Mouse (Mus musculus) ovary, adult 18-20 months (tissue): ENCODE results near the gene Dazap1.

Experiments used
- DNase-seq: peaks from one replicate; pipeline ENCODE4 v3.0.0; 2022; ENCODE audit warnings: low spot score, mixed read lengths

Gene Dazap1

DNA sequence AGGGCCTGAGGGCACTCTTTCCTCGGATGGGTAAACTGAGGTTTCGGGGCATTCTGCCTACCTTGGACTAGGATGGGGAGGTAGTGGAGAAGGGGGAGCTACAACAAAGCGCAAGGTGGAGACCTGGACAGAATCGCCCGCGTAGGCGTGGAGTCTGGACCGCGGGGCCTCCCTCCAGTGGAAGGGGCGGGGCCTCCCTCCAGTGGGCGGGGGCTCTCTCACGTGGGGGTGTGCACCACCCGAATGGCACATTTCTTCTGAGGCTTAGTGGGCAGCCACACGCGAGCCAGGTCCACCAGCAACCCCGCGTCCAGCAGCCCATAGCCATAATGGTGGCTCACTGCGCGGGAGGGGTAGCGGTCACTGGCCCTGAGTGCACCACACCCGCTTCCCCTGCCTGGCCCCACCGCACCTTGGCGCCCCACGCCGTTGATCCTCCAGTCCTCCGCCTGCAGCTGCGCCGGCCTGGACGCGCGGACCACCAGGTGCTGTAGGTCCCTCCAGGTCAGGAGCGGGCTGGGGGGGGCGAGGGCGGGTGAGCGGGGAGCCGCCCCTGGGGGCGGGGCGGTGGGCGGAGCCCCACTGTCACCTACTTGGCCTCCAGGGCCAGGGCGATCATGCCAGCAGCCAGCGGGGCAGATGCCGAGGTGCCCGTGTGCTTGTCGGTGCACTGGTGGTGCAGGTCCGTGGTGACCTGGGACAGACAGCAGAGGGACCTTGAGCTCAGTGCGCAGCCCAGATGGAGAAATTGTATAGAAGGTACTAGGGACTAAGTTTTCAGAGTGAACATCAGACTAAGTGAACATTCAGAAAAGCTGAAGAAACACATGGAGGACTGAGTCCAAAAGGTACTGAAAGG, 62.2 kb downstream of the Dazap1 start:
- peak; percentile 55 for DNase-seq

DNA sequence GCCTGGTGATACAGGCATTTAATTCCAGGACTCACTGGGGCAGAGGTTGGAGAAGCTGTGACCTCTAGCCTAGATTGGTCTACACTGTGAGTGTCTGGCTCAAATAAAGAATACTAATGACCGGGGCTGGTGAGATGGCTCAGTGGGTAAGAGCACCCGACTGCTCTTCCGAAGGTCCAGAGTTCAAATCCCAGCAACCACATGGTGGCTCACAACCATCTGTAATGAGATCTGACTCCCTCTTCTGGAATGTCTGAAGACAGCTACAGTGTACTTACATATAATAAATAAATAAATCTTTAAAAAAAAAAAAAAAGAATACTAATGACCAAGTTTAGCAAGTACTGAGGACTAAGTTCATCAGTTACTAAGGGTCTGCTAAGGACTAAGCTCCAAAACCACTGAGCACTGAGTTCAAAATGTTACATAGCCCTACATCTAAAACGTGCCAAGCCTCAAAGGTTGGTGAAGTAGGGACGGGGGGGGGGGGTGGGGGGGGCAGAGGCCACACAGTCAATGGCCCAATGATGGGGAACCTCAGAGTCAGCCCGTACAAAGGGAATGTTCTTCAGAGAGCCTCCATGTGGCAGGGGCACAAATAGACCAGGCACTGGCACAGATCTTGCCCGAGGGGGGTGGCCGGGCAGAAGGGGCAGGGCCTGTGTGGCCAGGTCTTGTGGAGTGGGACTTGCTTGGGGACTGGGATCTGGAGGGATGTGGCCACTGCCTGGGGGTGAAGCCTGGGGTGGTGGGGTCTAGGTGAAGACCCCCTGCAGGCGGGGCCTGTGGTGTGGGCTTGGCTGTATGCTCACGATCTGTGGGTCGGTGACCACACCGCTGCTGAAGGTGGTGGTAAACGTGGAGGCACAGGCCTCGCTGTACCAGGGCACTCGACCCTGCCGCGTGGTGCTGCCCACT, 63.1 kb downstream of the Dazap1 start:
- no peak for DNase-seq

DNA sequence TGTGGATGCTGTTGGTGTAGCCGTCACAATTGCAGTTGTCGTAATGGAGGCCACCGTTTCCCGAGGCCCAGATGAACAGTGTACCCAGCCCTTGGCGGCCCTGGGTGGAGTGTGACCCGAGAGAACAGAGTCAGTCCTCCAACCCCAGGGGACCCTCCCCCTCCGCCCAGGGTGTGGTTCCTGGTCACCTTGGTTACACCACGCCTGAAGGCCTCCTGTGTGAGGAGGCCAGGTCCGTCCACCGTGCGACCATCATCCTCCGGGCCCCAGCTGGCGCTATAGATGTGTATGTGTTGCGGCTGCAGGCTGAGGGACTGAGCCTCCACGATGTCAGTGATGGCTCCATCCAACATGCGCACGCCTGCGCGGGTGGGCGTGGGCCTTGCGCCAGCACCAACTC, 63.8 kb downstream of the Dazap1 start:
- no peak for DNase-seq

DNA sequence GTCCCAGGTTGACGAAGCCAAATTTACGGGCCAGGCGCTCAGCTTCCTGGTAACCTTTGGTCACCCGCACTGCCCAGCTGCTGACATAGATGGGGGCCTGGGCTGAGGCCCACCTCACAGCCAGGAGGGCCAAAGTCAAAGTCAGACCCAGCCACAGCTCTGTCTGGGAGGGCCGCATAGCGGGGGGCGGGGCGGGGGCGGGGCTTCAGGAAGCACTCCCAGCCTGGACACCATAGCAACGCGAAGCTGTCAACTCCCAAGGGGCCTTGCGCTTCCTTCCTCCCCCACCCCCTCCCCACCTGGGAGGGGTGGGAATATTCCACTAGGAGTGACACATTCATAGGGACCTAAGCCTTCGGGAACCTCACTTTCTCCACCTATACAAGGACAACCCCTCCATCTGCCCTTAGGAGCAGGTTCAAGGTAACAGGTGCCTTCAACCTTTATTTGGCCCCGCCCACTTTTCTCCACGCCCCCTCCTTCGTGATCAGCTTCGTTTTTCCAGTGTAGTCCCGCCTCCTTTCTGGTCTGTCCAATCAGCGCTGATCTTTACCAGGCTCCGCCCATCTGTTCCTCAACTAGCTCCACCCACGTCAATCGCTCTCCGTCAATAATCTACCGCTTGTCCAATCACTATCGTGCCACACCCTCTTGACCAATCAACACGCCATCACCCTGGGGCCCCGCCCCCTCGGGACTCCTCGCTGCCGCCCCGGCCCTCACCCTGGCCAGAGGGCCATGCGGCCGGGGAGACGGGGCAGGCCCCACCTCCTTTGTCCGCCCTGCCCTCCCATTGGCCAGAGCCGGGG, 68.2 kb downstream of the Dazap1 start, which contains the start of the genes Pcsk4 and Reep6:
TSS of gene Pcsk4 (minus strand) at position 226 of the 809 bp plus-strand sequence.
TSS of gene Reep6 (plus strand) at position 681 of the 809 bp plus-strand sequence.
- peak; percentile 96 for DNase-seq

DNA sequence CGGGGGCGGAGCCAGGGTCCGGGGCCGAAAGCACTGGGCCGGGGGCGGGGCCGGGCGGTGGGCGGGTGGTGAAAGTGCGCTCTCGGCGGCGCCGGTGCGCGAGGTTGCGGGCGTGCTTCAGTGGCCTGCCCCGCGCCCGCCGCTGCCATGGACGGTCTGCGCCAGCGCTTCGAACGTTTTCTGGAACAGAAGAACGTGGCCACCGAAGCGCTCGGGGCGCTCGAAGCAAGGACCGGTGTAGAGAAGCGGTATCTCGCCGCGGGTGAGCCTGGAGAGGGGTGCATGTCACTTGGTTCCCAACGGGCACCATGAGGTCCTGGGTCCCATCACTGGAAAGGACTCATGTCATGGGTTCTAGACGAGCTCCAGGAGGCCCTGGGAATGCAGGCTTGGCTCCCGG, 68.8 kb downstream of the Dazap1 start:
- no peak for DNase-seq

DNA sequence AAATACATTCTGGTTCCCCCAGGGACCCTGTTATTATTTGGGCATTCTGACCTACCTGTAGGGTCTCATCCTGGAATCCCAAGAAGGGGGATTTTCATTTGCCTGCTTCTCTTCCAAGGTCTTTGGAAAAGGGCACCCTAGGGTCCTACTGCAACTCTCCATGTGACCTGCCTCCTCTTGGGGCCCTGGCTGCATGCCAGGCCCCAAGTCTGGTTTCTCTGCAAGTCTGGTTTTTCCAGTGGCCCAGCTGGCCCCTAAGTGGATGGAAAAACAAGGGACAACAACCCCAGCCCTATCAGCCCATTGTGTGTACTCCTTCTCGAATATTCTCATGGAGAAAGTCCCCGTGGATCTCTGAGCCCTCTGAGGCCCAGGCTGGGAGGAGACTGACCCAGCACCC, 69.6 kb downstream of the Dazap1 start:
- no peak for DNase-seq

DNA sequence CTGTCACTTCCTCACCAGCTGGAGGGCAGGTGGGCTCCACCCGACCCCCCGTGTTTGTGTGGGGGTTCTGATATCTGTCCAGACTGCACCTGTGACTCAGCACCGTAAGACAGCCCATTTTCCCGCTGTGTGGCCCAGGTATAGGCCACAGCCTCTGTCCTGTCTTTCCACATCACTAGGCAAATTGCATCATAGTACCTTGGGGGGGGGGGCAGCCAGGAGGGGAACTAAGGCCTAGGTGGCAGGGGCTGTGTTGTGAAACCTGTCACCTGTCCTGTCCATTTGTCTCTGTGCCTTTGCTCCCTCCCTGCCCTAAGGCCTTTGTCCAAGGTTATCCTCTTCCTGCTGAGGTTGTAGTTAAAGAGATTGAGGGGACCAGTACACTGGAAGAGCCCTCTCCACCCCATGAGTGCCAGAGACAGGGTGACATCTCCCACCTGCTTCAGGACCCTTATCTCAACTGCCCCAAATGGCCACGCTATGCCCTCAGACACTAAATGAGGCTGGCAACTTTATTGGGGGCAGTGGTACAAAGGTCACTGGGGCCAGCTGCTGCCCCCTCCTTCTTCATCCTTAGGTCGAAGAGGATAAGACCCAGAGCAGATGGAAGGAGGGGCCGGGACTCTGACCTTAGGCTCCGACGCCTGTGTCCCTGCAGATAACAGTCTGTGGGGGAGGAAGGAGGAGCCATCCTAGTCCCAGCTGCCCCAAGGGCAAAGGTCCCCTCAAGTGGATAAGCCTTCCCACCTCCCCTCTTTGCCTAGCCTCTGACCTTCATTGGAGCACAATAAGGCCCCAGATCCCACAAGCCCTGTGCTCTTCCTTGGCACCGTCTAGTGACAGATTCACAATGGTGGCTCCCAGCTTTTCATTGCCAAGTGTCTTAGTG, 70.6 kb downstream of the Dazap1 start:
- DNase-seq: no peak

DNA sequence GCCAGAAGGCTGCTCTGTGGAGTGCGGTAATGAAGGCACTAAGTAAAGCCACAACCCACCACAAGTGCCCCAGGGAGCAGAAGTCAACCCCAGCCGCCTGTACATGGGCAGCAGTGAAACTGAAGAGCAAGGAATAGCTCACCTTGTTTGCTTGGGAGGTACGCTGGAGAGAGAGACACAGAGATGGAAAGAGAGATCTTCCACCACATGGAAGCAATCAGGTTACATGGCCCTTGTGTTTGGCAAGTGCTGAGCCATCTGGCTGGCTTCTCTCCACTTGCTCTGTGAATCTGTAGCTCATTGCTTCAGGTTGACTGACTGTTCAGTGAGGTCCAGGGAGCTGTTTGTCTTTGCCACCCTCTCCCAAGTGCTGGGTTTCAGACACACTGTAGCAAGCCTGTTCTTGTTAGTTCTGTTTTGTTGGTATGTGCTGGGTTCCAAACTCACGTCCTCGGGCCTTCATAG, 71.3 kb downstream of the Dazap1 start:
- DNase-seq: no peak

DNA sequence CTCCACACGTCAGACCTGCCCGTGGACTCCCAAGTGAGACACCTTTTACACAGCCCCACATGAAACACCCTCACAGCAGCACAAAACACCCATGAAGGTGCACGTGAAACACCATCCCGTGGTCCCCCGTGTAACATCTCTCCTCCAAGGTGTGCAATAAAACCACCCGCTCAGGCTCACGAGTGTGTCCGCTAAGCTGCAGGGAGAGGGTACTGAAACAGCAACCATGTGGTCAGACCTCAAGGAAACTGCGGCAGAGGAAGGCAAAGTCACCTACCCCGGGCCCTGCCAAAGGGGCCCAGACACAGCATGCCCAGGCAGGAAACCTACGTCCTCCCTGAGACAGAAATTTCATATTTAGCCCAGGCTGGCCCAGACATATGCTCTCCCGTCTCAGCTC, 75.0 kb downstream of the Dazap1 start:
- no peak for DNase-seq
